Mouse (Mus musculus): ENCODE measurements around the gene Polr2g. TPM values are rescaled to one million over a fixed set of nuclear protein-coding genes. Genes with fewer than 3 reads are reported as not detected.
"Not testable (repeated sequence)": the region's sequence is repeated elsewhere in the genome, so short reads cannot be mapped to it uniquely, and the experiment has no call there.

Polr2g gene
- polyA plus RNA-seq, 1 experiment from 2014 or later, result 147 TPM

DNA sequence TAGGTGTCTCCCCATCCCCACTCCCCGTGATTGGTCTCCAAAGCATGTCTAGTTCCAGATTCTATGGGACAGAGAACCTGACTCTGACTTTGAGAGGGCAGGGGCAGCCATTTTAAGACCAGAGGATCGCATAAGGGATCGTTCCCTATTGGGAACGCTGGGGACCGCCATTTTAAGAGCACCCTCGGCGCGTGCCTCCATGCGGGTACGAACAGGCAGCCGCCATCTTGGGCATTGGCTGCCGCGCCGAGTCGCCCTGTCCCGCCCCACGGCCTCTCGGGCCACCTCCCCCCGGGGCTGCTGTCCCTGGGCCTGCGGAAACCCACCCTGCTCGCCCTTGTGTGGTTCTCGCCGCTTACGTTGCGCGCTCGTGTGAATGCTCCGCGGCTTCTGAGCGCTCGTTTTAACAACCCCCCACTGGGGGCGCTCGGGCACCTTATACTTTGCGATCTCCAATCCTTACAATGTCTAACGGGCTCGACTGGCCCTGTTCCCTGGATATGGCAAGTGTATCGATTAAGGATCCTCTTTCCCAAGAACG is 38.9 kb upstream of the Polr2g start, which contains the start of gene Bscl2:
Gene Bscl2 (plus strand): TSS at position 217 of the 541 bp plus-strand sequence.
- Histone ChIP-seq H3K9ac (ENCODE audit: low read depth, low read length) (peak within 1 kb of the TSS; percentile 75), H3K4me2 (ENCODE audit: low read length) (peak within 1 kb of the TSS; percentile 89), H3K9me3 (ENCODE audit: control insufficient read depth, low read length) (no peaks in the 10 kb centered on the region), H3K36me3 (ENCODE audit: control insufficient read depth, insufficient read depth, low read length) (peaks cover 12% of the 10 kb centered on the region), H3K4me1 (ENCODE audit: control insufficient read depth, insufficient read depth, low read depth, low read length) (peaks cover 10% of the 10 kb centered on the region), H3K27ac (ENCODE audit: low read depth, low read length) (peak within 1 kb of the TSS; percentile 97), H3K4me3 (ENCODE audit: low read length) (peak within 1 kb of the TSS; percentile 55), H3K27me3 (replicated peaks; ENCODE audit: control insufficient read depth, insufficient read depth, low read length) (no peaks in the 10 kb centered on the region)
- ATAC-seq, result peak; percentile 73
- under 1% methylated on average over 38 of the region's 38 CpGs for WGBS

DNA sequence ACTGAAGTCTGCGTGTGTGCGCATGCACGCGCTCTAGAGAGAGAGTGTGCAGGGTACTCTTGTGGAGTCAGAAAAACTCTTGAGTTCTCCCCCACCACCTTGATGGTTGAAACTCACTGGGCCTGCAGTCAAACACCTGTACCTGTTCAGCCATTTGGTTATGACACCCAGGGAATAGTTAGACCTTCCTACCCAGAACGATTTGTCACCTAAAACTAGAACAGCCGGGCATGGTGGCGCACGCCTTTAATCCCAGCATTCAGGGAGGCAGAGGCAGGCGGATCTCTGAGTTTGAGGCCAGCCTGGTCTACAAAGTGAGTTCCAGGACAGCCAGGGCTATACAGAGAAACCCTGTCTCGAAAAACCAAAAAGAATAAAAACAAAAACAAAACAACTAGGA is 38.0 kb upstream of the Polr2g start:
- 97% methylated on average over 10 of the region's 10 CpGs for WGBS
- not testable (repeated sequence) for H3K4me3 ChIP-seq (ENCODE audit: low read length); H3K27me3 ChIP-seq (replicated peaks; ENCODE audit: control insufficient read depth, insufficient read depth, low read length); H3K27ac ChIP-seq (ENCODE audit: low read depth, low read length); H3K9ac ChIP-seq (ENCODE audit: low read depth, low read length); H3K9me3 ChIP-seq (ENCODE audit: control insufficient read depth, low read length); H3K4me1 ChIP-seq (ENCODE audit: control insufficient read depth, insufficient read depth, low read depth, low read length); ATAC-seq; H3K4me2 ChIP-seq (ENCODE audit: low read length)
- H3K36me3 ChIP-seq (ENCODE audit: control insufficient read depth, insufficient read depth, low read length), result peaks cover 20% of the 10 kb centered on the region

DNA sequence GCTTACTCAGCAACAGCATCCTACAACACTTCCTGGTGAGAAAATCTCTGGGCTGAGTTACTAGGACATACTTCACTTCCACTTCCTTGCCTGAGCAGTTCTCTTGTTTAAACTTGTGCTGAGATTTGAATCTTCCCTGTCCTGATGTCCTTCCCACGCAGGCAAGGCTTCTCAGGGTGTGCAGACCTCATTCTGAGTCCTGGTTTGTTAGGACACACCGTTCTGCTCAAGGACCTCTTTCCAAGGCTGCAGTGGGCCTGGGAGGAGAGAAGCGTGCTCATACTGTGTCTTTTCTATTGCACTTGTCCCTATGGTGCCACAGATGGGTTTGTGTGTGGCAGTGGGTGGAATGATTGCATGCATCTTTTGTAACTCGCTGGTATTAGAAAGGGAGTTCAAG is 34.6 kb upstream of the Polr2g start:
- Histone ChIP-seq H3K9me3 (ENCODE audit: control insufficient read depth, low read length) (no peaks in the 10 kb centered on the region), H3K4me2 (ENCODE audit: low read length) (no peak overlapping the region), H3K4me3 (ENCODE audit: low read length) (no peak overlapping the region), H3K9ac (ENCODE audit: low read depth, low read length) (no peak overlapping the region), H3K27ac (ENCODE audit: low read depth, low read length) (no peak overlapping the region), H3K36me3 (ENCODE audit: control insufficient read depth, insufficient read depth, low read length) (peaks cover 43% of the 10 kb centered on the region), H3K27me3 (replicated peaks; ENCODE audit: control insufficient read depth, insufficient read depth, low read length) (no peaks in the 10 kb centered on the region), H3K4me1 (ENCODE audit: control insufficient read depth, insufficient read depth, low read depth, low read length) (no peaks in the 10 kb centered on the region)
- WGBS, result 90% methylated on average over 4 of the region's 4 CpGs
- ATAC-seq, result no peak

DNA sequence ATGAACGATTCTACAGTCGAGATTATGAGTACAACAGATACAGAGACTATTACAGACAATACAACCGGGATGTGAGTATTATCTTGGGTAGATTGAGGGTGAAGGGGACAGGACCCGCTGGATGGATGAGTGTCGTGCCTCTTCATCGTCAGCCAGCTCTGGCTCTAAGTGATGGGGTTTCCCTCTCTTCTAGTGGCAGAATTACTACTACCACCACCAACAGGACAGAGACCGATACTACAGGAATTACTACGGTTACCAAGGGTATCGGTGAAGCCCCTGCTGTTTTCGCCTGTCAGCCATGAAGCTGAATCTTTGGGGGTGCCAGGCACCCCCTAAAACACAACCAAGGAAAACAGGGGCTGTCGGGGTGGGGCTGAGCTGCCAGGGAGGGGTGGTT is 32.9 kb upstream of the Polr2g start:
- Histone ChIP-seq H3K27me3 (replicated peaks; ENCODE audit: control insufficient read depth, insufficient read depth, low read length) (no peaks in the 10 kb centered on the region), H3K4me2 (ENCODE audit: low read length) (no peak overlapping the region), H3K27ac (ENCODE audit: low read depth, low read length) (no peak overlapping the region), H3K4me1 (ENCODE audit: control insufficient read depth, insufficient read depth, low read depth, low read length) (no peaks in the 10 kb centered on the region), H3K36me3 (ENCODE audit: control insufficient read depth, insufficient read depth, low read length) (peaks cover 55% of the 10 kb centered on the region), H3K4me3 (ENCODE audit: low read length) (no peak overlapping the region), H3K9ac (ENCODE audit: low read depth, low read length) (no peak overlapping the region), H3K9me3 (ENCODE audit: control insufficient read depth, low read length) (no peaks in the 10 kb centered on the region)
- 80% methylated on average over 11 of the region's 11 CpGs for WGBS
- ATAC-seq, result no peak

DNA sequence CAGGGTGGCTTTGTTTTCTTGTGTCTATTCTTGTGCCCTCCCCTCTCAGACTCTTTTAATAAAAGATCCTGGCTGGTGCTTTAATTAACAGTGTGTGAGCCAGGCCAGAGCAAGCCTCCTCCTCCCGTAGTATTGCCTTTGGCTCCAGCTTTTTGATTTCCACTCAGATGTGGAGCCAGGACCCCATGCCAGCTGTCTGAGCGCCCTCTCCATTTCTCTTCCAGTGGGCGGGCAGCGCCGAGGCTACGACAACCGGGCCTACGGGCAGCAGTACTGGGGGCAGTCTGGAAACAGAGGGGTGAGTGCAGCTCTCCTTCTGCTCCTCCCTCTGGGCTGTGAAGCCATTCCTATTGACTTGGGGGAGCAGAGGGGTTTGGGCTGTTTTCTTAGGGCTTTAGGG is 32.3 kb upstream of the Polr2g start:
- H3K4me2 ChIP-seq (ENCODE audit: low read length), result no peak overlapping the region
- no peak overlapping the region for H3K9ac ChIP-seq (ENCODE audit: low read depth, low read length)
- peaks cover 61% of the 10 kb centered on the region for H3K36me3 ChIP-seq (ENCODE audit: control insufficient read depth, insufficient read depth, low read length)
- no peaks in the 10 kb centered on the region for H3K4me1 ChIP-seq (ENCODE audit: control insufficient read depth, insufficient read depth, low read depth, low read length)
- H3K4me3 ChIP-seq (ENCODE audit: low read length), result no peak overlapping the region
- no peaks in the 10 kb centered on the region for H3K27me3 ChIP-seq (replicated peaks; ENCODE audit: control insufficient read depth, insufficient read depth, low read length)
- no peak overlapping the region for H3K27ac ChIP-seq (ENCODE audit: low read depth, low read length)
- no peaks in the 10 kb centered on the region for H3K9me3 ChIP-seq (ENCODE audit: control insufficient read depth, low read length)
- 78% methylated on average over 8 of the region's 8 CpGs for WGBS
- no peak for ATAC-seq

DNA sequence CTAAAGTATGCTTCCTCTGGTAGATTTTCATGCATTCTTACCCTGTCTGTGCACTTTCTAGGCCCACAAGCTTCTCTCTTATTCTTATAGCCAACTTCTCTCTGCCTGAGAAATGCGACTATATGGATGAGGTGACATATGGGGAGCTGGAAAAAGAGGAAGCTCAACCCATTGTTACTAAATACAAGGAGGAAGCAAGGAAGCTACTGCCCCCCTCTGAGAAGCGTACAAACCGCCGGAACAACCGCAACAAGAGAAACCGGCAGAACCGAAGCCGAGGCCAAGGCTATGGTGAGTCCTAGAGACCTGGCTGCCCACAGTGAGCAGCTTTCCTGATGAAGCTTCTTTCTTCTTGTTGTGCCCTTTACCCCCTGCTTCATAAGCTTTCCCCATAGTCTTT is 31.3 kb upstream of the Polr2g start, which contains the start of gene AC129217.1:
Gene AC129217.1 (plus strand): TSS at position 114 of the 400 bp plus-strand sequence.
- Histone ChIP-seq H3K27ac (ENCODE audit: low read depth, low read length) (no peak within 1 kb of the TSS), H3K36me3 (ENCODE audit: control insufficient read depth, insufficient read depth, low read length) (peaks cover 69% of the 10 kb centered on the region), H3K4me2 (ENCODE audit: low read length) (no peak within 1 kb of the TSS), H3K9ac (ENCODE audit: low read depth, low read length) (no peak within 1 kb of the TSS), H3K27me3 (replicated peaks; ENCODE audit: control insufficient read depth, insufficient read depth, low read length) (no peaks in the 10 kb centered on the region), H3K4me3 (ENCODE audit: low read length) (no peak within 1 kb of the TSS), H3K4me1 (ENCODE audit: control insufficient read depth, insufficient read depth, low read depth, low read length) (no peaks in the 10 kb centered on the region), H3K9me3 (ENCODE audit: control insufficient read depth, low read length) (no peaks in the 10 kb centered on the region)
- WGBS, result 84% methylated on average over 8 of the region's 8 CpGs
- no peak for ATAC-seq

DNA sequence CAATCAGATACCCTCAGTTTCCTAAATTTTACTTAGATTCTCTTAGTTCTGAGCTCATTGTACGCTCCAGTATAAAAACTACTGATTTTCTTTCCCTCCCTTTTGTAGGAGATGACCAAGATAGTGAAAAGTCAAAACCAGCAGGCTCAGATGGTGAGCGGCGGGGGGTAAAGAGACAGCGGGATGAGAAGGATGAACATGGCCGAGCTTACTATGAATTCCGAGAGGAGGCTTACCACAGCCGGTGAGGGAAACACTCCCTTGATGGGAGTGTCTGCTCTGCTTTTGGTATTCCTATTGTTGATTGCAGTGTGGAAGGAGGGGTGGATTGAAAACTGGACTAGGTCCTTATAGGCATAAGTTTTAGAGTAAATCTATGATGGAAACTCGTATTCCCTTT is 24.3 kb upstream of the Polr2g start:
- 55% methylated on average over 8 of the region's 8 CpGs for WGBS
- Histone ChIP-seq H3K36me3 (ENCODE audit: control insufficient read depth, insufficient read depth, low read length) (peaks cover 38% of the 10 kb centered on the region), H3K27ac (ENCODE audit: low read depth, low read length) (no peak overlapping the region), H3K4me3 (ENCODE audit: low read length) (peak overlapping the region; percentile 94), H3K9me3 (ENCODE audit: control insufficient read depth, low read length) (no peaks in the 10 kb centered on the region), H3K9ac (ENCODE audit: low read depth, low read length) (peak overlapping the region; percentile 50), H3K4me1 (ENCODE audit: control insufficient read depth, insufficient read depth, low read depth, low read length) (peaks cover 30% of the 10 kb centered on the region), H3K4me2 (ENCODE audit: low read length) (peak overlapping the region; percentile 69), H3K27me3 (replicated peaks; ENCODE audit: control insufficient read depth, insufficient read depth, low read length) (no peaks in the 10 kb centered on the region)
- no peak for ATAC-seq

DNA sequence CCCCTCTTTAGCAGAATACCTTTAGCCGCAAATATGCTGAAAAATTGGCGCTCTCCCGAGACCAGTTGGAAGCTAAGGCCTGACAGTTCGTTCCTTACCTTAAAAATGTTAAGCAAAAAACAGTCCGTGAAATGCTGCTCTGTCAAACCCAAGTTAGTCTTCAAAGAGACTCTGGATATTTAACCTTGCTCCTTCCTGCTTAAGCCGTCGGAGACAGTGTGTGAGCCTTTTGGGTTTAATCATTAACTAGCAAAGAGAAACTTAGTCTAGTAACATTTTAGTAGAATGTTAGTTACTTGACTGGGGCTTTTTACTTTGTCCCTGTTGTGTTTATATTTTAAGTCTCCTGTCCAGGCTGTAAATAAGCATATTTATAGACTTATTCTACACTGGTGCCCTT is 22.8 kb upstream of the Polr2g start:
- Histone ChIP-seq H3K9ac (ENCODE audit: low read depth, low read length) (peak overlapping the region; percentile 77), H3K4me3 (ENCODE audit: low read length) (peak overlapping the region; percentile 94), H3K9me3 (ENCODE audit: control insufficient read depth, low read length) (no peaks in the 10 kb centered on the region), H3K27me3 (replicated peaks; ENCODE audit: control insufficient read depth, insufficient read depth, low read length) (no peaks in the 10 kb centered on the region), H3K36me3 (ENCODE audit: control insufficient read depth, insufficient read depth, low read length) (peaks cover 28% of the 10 kb centered on the region), H3K4me1 (ENCODE audit: control insufficient read depth, insufficient read depth, low read depth, low read length) (peaks cover 41% of the 10 kb centered on the region), H3K27ac (ENCODE audit: low read depth, low read length) (no peak overlapping the region), H3K4me2 (ENCODE audit: low read length) (peak overlapping the region; percentile 69)
- ATAC-seq, result no peak
- 1% methylated on average over 7 of the region's 7 CpGs for WGBS

DNA sequence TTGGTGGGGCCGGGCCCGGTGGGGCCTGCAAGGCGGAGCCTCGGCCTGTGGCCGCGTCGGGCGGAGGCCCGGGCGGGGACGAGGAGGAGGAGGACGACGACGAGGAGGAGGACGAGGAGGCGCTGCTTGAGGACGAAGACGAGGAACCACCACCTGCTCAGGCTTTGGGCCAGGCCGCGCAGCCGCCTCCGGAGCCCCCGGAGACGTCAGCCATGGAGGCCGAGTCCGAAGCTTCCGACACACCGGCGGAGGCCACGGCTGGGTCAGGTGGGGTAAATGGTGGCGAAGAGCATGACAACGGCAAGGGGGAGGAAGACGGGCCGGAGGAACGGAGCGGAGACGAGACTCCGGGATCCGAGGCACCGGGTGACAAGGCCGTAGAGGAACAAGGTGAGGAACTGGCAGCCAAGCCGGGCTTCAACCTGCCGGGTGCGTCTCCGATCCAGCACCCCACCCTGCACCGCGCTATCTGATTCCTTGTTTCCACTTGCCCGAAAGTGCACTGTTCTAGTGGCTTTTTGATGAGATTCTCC is 22.1 kb upstream of the Polr2g start:
- Histone ChIP-seq H3K4me1 (ENCODE audit: control insufficient read depth, insufficient read depth, low read depth, low read length) (peaks cover 44% of the 10 kb centered on the region), H3K4me3 (ENCODE audit: low read length) (peak overlapping the region; percentile 94), H3K27ac (ENCODE audit: low read depth, low read length) (peak overlapping the region; percentile 96), H3K27me3 (replicated peaks; ENCODE audit: control insufficient read depth, insufficient read depth, low read length) (no peaks in the 10 kb centered on the region), H3K9ac (ENCODE audit: low read depth, low read length) (peak overlapping the region; percentile 77), H3K9me3 (ENCODE audit: control insufficient read depth, low read length) (no peaks in the 10 kb centered on the region), H3K4me2 (ENCODE audit: low read length) (peak overlapping the region; percentile 69), H3K36me3 (ENCODE audit: control insufficient read depth, insufficient read depth, low read length) (peaks cover 23% of the 10 kb centered on the region)
- peak; percentile 7; the same call in 1 of the 2 replicates for ATAC-seq
- WGBS, result under 1% methylated on average over 42 of the region's 48 CpGs

Measured in hindbrain, embryonic 16.5 days (tissue).